Mouse (Mus musculus): Measurements from ENCODE around the gene Rinl. TPM values are rescaled to one million over a fixed set of nuclear protein-coding genes. Genes with fewer than 3 reads are reported as not detected.

Gene Rinl
- total and polyA plus RNA-seq, 3 experiments = 46.1 to 65.5 (median 60.6) TPM

DNA sequence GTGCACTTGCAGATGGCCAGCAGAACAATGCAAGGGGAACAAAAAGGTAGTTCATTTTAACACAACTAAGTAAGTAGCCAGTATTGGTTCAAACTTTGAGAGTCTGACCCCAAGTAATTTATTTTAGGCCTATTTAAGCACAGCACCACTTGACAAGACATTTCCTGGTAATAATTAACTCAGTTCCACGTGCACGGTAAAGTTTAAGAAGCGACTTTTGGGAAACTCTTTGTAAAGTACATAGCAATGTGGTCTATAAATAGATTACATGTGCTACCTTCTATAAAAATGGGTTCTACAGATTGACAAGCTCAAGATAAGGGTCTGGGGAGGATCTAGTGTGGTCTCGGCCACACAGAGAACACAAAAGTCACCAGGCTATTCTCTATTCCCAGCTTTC is 15.0 kb downstream of the Rinl start:
- Histone ChIP-seq H3K4me3 (replicated peaks in 1 of 3; ENCODE audit: low read depth in 2 of 3, low read length in 2 of 3, poor library complexity in 1 of 3) (no peak overlapping the region), H3K27ac (ENCODE audit: insufficient read depth, low read depth) (peak overlapping the region; percentile 52)
- DNase-seq (ENCODE audit: extremely low read depth) = no peak

DNA sequence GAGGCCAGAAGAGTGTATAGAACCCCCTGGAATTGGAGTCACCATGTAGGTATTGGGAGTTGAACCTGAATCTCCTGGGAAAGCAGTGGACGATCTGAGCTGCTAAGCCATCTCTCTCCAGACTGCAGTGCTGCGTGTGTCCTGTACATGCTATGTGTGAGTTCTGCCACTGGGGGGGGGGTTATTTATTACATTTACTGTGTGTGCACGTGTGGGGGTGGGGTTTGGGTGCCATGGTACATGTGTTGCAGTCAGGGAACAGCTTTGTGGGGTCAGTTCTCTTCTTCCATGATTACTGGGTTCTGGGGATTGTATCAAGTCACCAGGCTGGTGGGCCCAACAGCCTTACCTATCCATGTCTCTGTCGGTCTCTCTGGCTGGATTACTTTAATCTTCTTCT is 18.1 kb downstream of the Rinl start:
- no peaks in the 10 kb centered on the region for H3K9me3 ChIP-seq (replicated peaks; ENCODE audit: low read length)
- H3K4me3 ChIP-seq (replicated peaks in 1 of 3; ENCODE audit: low read depth in 2 of 3, low read length in 2 of 3, poor library complexity in 1 of 3) = no peak overlapping the region
- H3K4me1 ChIP-seq (ENCODE audit: control insufficient read depth in 1 of 2, insufficient read depth in 2 of 2) = peaks cover 11 to 35% of the 10 kb centered on the region in 2 experiments
- no peak overlapping the region for H3K9ac ChIP-seq (ENCODE audit: insufficient read depth, low read depth)
- in situ Hi-C loops (cut with MboI; ENCODE audit: low pct_ligation_motif_present, low pct_unique_long_range_greater_than_20kb, low sequenced_read_pairs) = no loop called here
- H3K4me2 ChIP-seq (ENCODE audit: insufficient read depth, low read depth, poor library complexity, severe bottlenecking) = no peak overlapping the region
- no peaks in the 10 kb centered on the region for H3K27me3 ChIP-seq (replicated peaks)
- H3K27ac ChIP-seq (ENCODE audit: insufficient read depth, low read depth) = no peak overlapping the region
- dilution Hi-C loops (cut with MboI; ENCODE audit: extremely low pct_ligation_motif_present, extremely low pct_unique_long_range_greater_than_20kb, low sequenced_read_pairs) = no loop called here
- peaks cover 0 to under 1% of the 10 kb centered on the region in 2 experiments for H3K36me3 ChIP-seq (replicated peaks in 1 of 2; ENCODE audit: control insufficient read depth in 1 of 2, insufficient read depth in 1 of 2, low read length in 1 of 2)
- no peak for DNase-seq (ENCODE audit: extremely low read depth)
- peaks cover 6% of the 10 kb centered on the region for H3K79me2 ChIP-seq (replicated peaks; ENCODE audit: control insufficient read depth, extremely low read depth, insufficient read depth, poor library complexity, severe bottlenecking)
- no peak for TF ChIP-seq ETS1 (conservative IDR thresholded peaks at IDR 0.05; ENCODE audit: low read depth, low read length)
- no peak for TF ChIP-seq GABPA (IDR thresholded peaks at IDR 0.05; ENCODE audit: insufficient replicate concordance, low read depth, low read length)
- TF ChIP-seq HCFC1 (IDR thresholded peaks at IDR 0.05; ENCODE audit: low read depth, low read length) = no peak
- TF ChIP-seq JUND (conservative IDR thresholded peaks at IDR 0.05; ENCODE audit: low read depth, low read length) = no peak
- peak in 1 of 2 experiments; percentile 57; a peak in 2 of 4 replicates for TF ChIP-seq CTCF (conservative IDR thresholded peaks at IDR 0.05 in 1 of 2, IDR thresholded peaks at IDR 0.05 in 1 of 2; ENCODE audit: low read depth in 2 of 2, low read length in 2 of 2)
- TF ChIP-seq USF1 (IDR thresholded peaks at IDR 0.05; ENCODE audit: low read depth, low read length) = no peak
- no peak for TF ChIP-seq MEF2A (IDR thresholded peaks at IDR 0.05; ENCODE audit: borderline replicate concordance, low read depth, low read length)
- no peak for TF ChIP-seq ZC3H11A (IDR thresholded peaks at IDR 0.05; ENCODE audit: low read depth, low read length)
- no peak for TF ChIP-seq EP300 (IDR thresholded peaks at IDR 0.05; ENCODE audit: low read length)
- TF ChIP-seq BHLHE40 (IDR thresholded peaks at IDR 0.05; ENCODE audit: low read depth, low read length) = peak; percentile 94
- no peak for TF ChIP-seq USF2 (conservative IDR thresholded peaks at IDR 0.05; ENCODE audit: low read depth, low read length)
- TF ChIP-seq ZKSCAN1 (IDR thresholded peaks at IDR 0.05; ENCODE audit: borderline replicate concordance, low read depth, low read length) = no peak
- no peak for TF ChIP-seq TBP (conservative IDR thresholded peaks at IDR 0.05; ENCODE audit: low read depth, low read length)
- peak; percentile 63; the same call in 1 of the 2 replicates for TF ChIP-seq MYC (IDR thresholded peaks at IDR 0.05; ENCODE audit: low read depth, low read length)
- no peak for TF ChIP-seq IRF4 (IDR thresholded peaks at IDR 0.05; ENCODE audit: low read depth, low read length)
- TF ChIP-seq MXI1 (IDR thresholded peaks at IDR 0.05; ENCODE audit: low read depth, low read length) = peak; percentile 36; the same call in 1 of the 2 replicates
- no peak for TF ChIP-seq PAX5 (IDR thresholded peaks at IDR 0.05; ENCODE audit: low read length)
- TF ChIP-seq NELFE (IDR thresholded peaks at IDR 0.05; ENCODE audit: low read depth, low read length) = no peak
- no peak for TF ChIP-seq MAZ (IDR thresholded peaks at IDR 0.05; ENCODE audit: low read depth, low read length)
- TF ChIP-seq CHD2 (IDR thresholded peaks at IDR 0.05; ENCODE audit: low read length) = 0 out of 2 replicates have a peak, but pooled peaks have one; percentile 17
- no peak for TF ChIP-seq KAT2A (IDR thresholded peaks at IDR 0.05; ENCODE audit: insufficient replicate concordance, low read length)
- TF ChIP-seq SIN3A (IDR thresholded peaks at IDR 0.05; ENCODE audit: low read length) = 0 out of 2 replicates have a peak, but pooled peaks have one; percentile 35
- no peak for TF ChIP-seq POLR2AphosphoS2 (IDR thresholded peaks at IDR 0.05; ENCODE audit: low read depth, low read length)
- TF ChIP-seq ZMIZ1 (IDR thresholded peaks at IDR 0.05; ENCODE audit: low read depth, low read length) = no peak
- TF ChIP-seq E2F4 (IDR thresholded peaks at IDR 0.05; ENCODE audit: insufficient replicate concordance, low read depth, low read length) = no peak
- TF ChIP-seq TCF12 (IDR thresholded peaks at IDR 0.05; ENCODE audit: low read depth, low read length) = no peak
- TF ChIP-seq JUN (IDR thresholded peaks at IDR 0.05; ENCODE audit: insufficient read depth, low read depth, low read length) = no peak
- TF ChIP-seq MAFK (IDR thresholded peaks at IDR 0.05; ENCODE audit: insufficient replicate concordance, low read length) = no peak
- TF ChIP-seq RCOR1 (conservative IDR thresholded peaks at IDR 0.05; ENCODE audit: low read depth, low read length) = no peak
- 0 out of 2 replicates have a peak, but pooled peaks have one; percentile 15 for TF ChIP-seq SMC3 (IDR thresholded peaks at IDR 0.05; ENCODE audit: low read depth, low read length)

More for the DNA sequence above, 15.0 kb downstream of the Rinl start:
- Histone ChIP-seq H3K36me3 (replicated peaks in 1 of 2; ENCODE audit: control insufficient read depth in 1 of 2, insufficient read depth in 1 of 2, low read length in 1 of 2) (peaks cover 8 to 17% of the 10 kb centered on the region in 2 experiments), H3K4me2 (ENCODE audit: insufficient read depth, low read depth, poor library complexity, severe bottlenecking) (no peak overlapping the region), H3K9me3 (replicated peaks; ENCODE audit: low read length) (no peaks in the 10 kb centered on the region), H3K4me1 (ENCODE audit: control insufficient read depth in 1 of 2, insufficient read depth in 2 of 2) (peaks cover 11 to 41% of the 10 kb centered on the region in 2 experiments), H3K27me3 (replicated peaks) (no peaks in the 10 kb centered on the region), H3K9ac (ENCODE audit: insufficient read depth, low read depth) (no peak overlapping the region), H3K79me2 (replicated peaks; ENCODE audit: control insufficient read depth, extremely low read depth, insufficient read depth, poor library complexity, severe bottlenecking) (no peaks in the 10 kb centered on the region)
- dilution Hi-C loops (cut with MboI; ENCODE audit: extremely low pct_ligation_motif_present, extremely low pct_unique_long_range_greater_than_20kb, low sequenced_read_pairs) (no loop called here), in situ Hi-C loops (cut with MboI; ENCODE audit: low pct_ligation_motif_present, low pct_unique_long_range_greater_than_20kb, low sequenced_read_pairs) (no loop called here)
- TF ChIP-seq KAT2A (IDR thresholded peaks at IDR 0.05; ENCODE audit: insufficient replicate concordance, low read length) (no peak), USF1 (IDR thresholded peaks at IDR 0.05; ENCODE audit: low read depth, low read length) (no peak), ETS1 (conservative IDR thresholded peaks at IDR 0.05; ENCODE audit: low read depth, low read length) (peak; percentile 12; the same call in 1 of the 2 replicates), BHLHE40 (IDR thresholded peaks at IDR 0.05; ENCODE audit: low read depth, low read length) (no peak)
